Comparison of ENCODE assay signal across 17 mouse cellular contexts in genomic region chr2:52670733-52671132, GRCm38 (mm10). TPM values are rescaled to one million over a fixed set of nuclear protein-coding genes. Genes with fewer than 3 reads are reported as not detected.
DNase-seq lines count a peak whose midpoint lies in the region; ATAC-seq and TF ChIP-seq lines count a peak whose summit lies in the region.
"Had no signal": no experiment of that assay in that cellular context is flagged by ENCODE, and none has a peak within 500 bp of the region (broad histone marks: within the 10 kb centered on the region; RNA-seq: fewer than 3 reads in every experiment).

No protein-coding gene starts in this region.

- no peak overlapping the region for H3K4me2 ChIP-seq in hindbrain, embryonic 13.5 days
- H3K4me2 ChIP-seq in midbrain, postnatal 0 days (ENCODE audit: low read depth, low read length, poor library complexity, severe bottlenecking), result no peak overlapping the region

- peak overlapping the region; percentile 66; the same call in 1 of the 2 replicates for H3K27ac ChIP-seq in cortical plate, adult 2 months (ENCODE audit: insufficient read depth, low read length)
- H3K27ac ChIP-seq in hindbrain, embryonic 13.5 days, result no peak overlapping the region
- H3K27ac ChIP-seq in midbrain, postnatal 0 days (ENCODE audit: low read depth, low read length), result no peak overlapping the region
- H3K27ac ChIP-seq: heart, embryonic 10.5 days; layer of hippocampus, adult 2 months had no signal

- peaks cover 23% of the 10 kb centered on the region for H3K27me3 ChIP-seq in hindbrain, embryonic 13.5 days
- H3K27me3 ChIP-seq in midbrain, postnatal 0 days (ENCODE audit: insufficient read depth, low read length), result 0 out of 2 replicates have a peak, but pooled peaks cover 5% of the 10 kb centered on the region

- intact Hi-C loops in left cerebral cortex, postnatal 4 days (cut with DNase I), result no loop called here

- H3K9ac ChIP-seq in hindbrain, embryonic 13.5 days, result no peak overlapping the region
- no peak overlapping the region for H3K9ac ChIP-seq in midbrain, postnatal 0 days (replicated peaks; ENCODE audit: low read length, poor library complexity, severe bottlenecking)
- H3K9ac ChIP-seq: forebrain, postnatal 0 days had no signal

- peaks cover 7% of the 10 kb centered on the region for H3K4me1 ChIP-seq in cortical plate, adult 2 months (ENCODE audit: control insufficient read depth, insufficient read depth, low read length)
- peaks cover 11% of the 10 kb centered on the region for H3K4me1 ChIP-seq in hindbrain, embryonic 13.5 days (replicated peaks)
- no peaks in the 10 kb centered on the region for H3K4me1 ChIP-seq in midbrain, postnatal 0 days (ENCODE audit: insufficient read depth, low read length)

- ATAC-seq in hindbrain, embryonic 13.5 days (ENCODE audit: low FRiP score), result no peak
- no peak for ATAC-seq in midbrain, postnatal 0 days (ENCODE audit: low FRiP score)
- ATAC-seq in erythroid progenitor cell, adult 5-6 weeks (replicated peaks; ENCODE audit: low FRiP score, poor library complexity, severe bottlenecking), result no peak
- ATAC-seq: CD4-positive, CD25-positive, alpha-beta regulatory T cell, adult 4 months; forebrain, postnatal 0 days had no signal

- DNase-seq in cerebellum, adult 11 months, result peak; percentile 47
- peak; percentile 54 to 66 for DNase-seq in cerebellum, adult 18-20 months
- peak; percentile 12 for DNase-seq in left cerebral cortex, postnatal 4 days
- no peak for DNase-seq in midbrain, postnatal 0 days (ENCODE audit: low spot score)
- no peak for DNase-seq in ovary, adult 18-20 months (ENCODE audit: low spot score)
- DNase-seq: adrenal gland, adult 8-10 months; forebrain, postnatal 0 days; gastrocnemius, postnatal 36 days; heart, postnatal 36 days; lung, postnatal 14 days had no signal

- no peak for TF ChIP-seq CTCF in cortical plate, adult 2 months (IDR thresholded peaks at IDR 0.05; ENCODE audit: extremely low read depth, insufficient read depth, low read length)
- TF ChIP-seq CTCF in midbrain, postnatal 0 days (IDR thresholded peaks at IDR 0.05), result no peak

- peaks cover 4% of the 10 kb centered on the region; the same call in 1 of the 2 replicates for H3K9me3 ChIP-seq in hindbrain, embryonic 13.5 days
- no peaks in the 10 kb centered on the region for H3K9me3 ChIP-seq in midbrain, postnatal 0 days (ENCODE audit: low read length)
- H3K9me3 ChIP-seq: heart, embryonic 10.5 days had no signal

- no peak overlapping the region for H3K4me3 ChIP-seq in cortical plate, adult 2 months (ENCODE audit: insufficient read depth, low read length)
- no peak overlapping the region for H3K4me3 ChIP-seq in hindbrain, embryonic 13.5 days
- no peak overlapping the region for H3K4me3 ChIP-seq in midbrain, postnatal 0 days (ENCODE audit: low read depth, low read length)
- H3K4me3 ChIP-seq: heart, embryonic 10.5 days; layer of hippocampus, adult 2 months had no signal

- no peaks in the 10 kb centered on the region for H3K36me3 ChIP-seq in hindbrain, embryonic 13.5 days
- no peaks in the 10 kb centered on the region for H3K36me3 ChIP-seq in midbrain, postnatal 0 days (ENCODE audit: insufficient read depth, low read length)
- H3K36me3 ChIP-seq: heart, embryonic 10.5 days had no signal

- WGBS in hindbrain, embryonic 13.5 days, result 94% methylated on average over 5 of the region's 5 CpGs
- WGBS in midbrain, postnatal 0 days, result 91% methylated on average over 5 of the region's 5 CpGs

- TF ChIP-seq POLR2A in cortical plate, adult 2 months (IDR thresholded peaks at IDR 0.05; ENCODE audit: extremely low read depth, insufficient read depth, low read length), result no peak

RNA-seq across cellular contexts. Expression of gene Cacnb4, which starts 5.9 kb away (rescaled TPM):
- polyA plus RNA-seq in cortical plate, adult 2 months (2012; rRNA removed), result 66.9 and 70.3 TPM in 2 replicates
- 10 to 100 TPM; 39.9 to 43.7 TPM for total RNA-seq in left cerebral cortex, postnatal 4 days (2021)
- polyA plus RNA-seq in hindbrain, embryonic 13.5 days (2015; fragmentation: Nextera tagmentation; extraction: Ambion mirVana), result 11.0 and 13.3 TPM in 2 replicates
- 12.5 and 15.7 TPM in 2 replicates for total RNA-seq in midbrain, postnatal 0 days (2014; rRNA removed)
- polyA plus RNA-seq in midbrain, postnatal 0 days (2015; fragmentation: Nextera tagmentation; extraction: Ambion mirVana), result 13.3 and 14.0 TPM in 2 replicates
- 0.42 TPM in 1 of 2 replicates, not detected in the other for total RNA-seq in erythroid progenitor cell, adult 5-6 weeks (2015; ENCODE audit: low replicate concordance)
- not detected in 2 replicates for total RNA-seq in erythroid progenitor cell, adult 5-6 weeks (2017; ENCODE audit: low replicate concordance)
- total RNA-seq: MEL had no signal

Comparison
In these comparisons a context has a peak if more than half of its experiments do, and no peak if none do; other contexts are left out.
1. DNase-seq: peak in cerebellum, adult 11 months (single experiment), cerebellum, adult 18-20 months (2 of 2) and left cerebral cortex, postnatal 4 days (single experiment); none in midbrain, postnatal 0 days (single experiment) and ovary, adult 18-20 months (single experiment).